Mouse (Mus musculus): ENCODE measurements around the gene Scrn2. TPM values are rescaled to one million over a fixed set of nuclear protein-coding genes. Genes with fewer than 3 reads are reported as not detected.
A peak's percentile ranks its signal among the peaks of the same experiment; 100 is the strongest.

Scrn2 gene
- total RNA-seq (2017) = 22.6 and 35.3 TPM in 2 replicates

DNA sequence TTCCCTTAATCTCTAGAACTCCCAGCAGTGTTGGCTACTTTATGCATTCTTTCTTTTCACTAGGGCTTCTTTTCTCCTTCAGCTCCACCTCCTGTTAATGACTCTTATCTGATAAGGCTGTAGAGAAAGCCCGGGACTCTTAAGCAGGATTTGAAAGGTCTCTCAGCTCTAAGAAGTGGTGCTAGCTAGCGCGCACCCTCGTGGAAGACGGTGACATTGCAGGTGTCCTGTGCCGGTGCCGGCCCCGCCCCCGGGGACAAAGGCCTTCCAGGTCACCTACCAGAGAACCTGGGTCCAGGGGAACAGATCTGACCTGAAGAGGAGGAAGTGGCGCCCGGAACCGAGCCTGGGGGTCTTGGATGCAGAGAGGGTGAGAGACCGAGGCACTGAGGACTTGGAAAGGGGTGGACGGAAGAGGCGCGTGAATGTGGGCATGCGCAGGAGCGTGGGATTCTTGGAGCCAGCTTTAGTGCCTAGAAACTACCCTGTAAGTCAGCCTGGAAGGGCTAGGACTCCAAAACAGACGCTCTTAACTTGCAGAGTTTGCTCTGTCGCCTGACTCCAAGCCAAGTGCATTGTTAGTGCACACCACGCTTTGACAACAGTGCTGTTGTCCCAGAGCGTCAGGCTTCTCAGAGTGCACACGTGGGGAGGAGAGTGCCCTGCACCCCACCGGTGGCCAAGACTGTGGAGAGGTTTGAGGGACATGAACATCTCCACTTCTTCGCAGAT lies at the start of gene Scrn2:
TSS of gene Scrn2 (plus strand) at position 253 of the 732 bp plus-strand sequence.
- peak; percentile 82 to 85 for ATAC-seq (replicated peaks in 1 of 2; ENCODE audit: insufficient read depth in 1 of 2, low FRiP score in 2 of 2, low TSS enrichment in 1 of 2, low read depth in 1 of 2, poor library complexity in 2 of 2, severe bottlenecking in 2 of 2)

DNA sequence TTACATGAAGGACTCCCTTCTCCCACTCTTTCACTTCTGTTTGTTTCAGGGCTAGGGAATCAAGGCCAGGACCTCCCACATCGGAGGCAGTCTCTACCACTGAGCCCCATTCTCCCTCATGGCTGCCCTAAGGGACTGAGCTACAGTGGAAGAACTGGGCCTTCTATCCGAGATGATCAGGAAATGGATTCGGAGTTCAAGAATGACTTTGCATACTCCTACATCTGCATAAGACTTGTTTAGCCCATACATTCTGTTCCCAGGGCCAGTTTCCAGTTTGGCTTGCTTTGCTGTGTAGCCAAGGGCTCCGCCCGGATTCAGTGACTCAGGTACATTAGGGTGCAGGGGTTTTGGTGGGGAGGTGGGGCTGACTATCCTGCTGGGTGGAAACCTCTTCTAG lies 49.7 kb upstream of the Scrn2 start:
- ATAC-seq (replicated peaks in 1 of 2; ENCODE audit: insufficient read depth in 1 of 2, low FRiP score in 2 of 2, low TSS enrichment in 1 of 2, low read depth in 1 of 2, poor library complexity in 2 of 2, severe bottlenecking in 2 of 2) = no peak

DNA sequence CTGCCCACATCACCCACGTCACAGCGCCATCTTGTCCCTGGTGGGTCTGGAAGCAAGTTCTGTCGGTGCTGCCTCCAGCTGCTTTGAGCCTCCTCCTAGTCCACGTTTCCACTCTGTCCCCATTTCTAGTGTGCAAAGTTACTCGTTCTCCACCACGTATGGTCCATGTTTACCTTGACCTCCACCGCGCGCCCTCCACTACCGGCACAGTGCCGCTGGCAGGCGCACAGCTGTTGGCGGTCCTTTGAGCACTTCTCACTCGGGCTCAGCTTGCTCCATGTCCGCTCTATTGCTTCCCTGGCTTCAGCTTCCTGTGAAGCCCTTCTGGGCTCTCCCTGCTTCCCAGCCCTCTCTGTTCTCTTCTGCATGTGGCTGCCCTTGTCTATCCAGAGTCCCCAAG lies 48.3 kb upstream of the Scrn2 start:
- no peak for ATAC-seq (replicated peaks in 1 of 2; ENCODE audit: insufficient read depth in 1 of 2, low FRiP score in 2 of 2, low TSS enrichment in 1 of 2, low read depth in 1 of 2, poor library complexity in 2 of 2, severe bottlenecking in 2 of 2)

DNA sequence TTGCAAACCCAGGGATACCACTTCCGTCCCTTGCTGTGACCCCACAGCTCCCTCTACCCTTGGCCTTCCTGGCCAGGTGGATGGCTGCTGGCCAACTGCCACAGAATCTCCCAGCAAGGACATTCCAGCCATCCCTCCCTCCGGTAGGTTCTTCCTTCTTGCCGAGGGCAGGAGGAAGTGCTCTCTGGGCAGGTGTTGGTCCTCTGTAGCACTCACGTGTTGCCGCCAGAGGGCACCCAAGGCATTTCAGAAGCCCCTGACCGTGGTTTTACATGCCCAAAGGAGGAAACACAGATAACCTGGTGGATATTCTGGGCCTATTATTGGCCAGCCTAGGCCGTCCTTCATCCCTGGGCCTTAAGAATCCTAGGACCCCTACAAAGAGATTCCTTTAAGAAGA lies 47.4 kb upstream of the Scrn2 start:
- ATAC-seq (replicated peaks in 1 of 2; ENCODE audit: insufficient read depth in 1 of 2, low FRiP score in 2 of 2, low TSS enrichment in 1 of 2, low read depth in 1 of 2, poor library complexity in 2 of 2, severe bottlenecking in 2 of 2) = peak; percentile 47 to 54

DNA sequence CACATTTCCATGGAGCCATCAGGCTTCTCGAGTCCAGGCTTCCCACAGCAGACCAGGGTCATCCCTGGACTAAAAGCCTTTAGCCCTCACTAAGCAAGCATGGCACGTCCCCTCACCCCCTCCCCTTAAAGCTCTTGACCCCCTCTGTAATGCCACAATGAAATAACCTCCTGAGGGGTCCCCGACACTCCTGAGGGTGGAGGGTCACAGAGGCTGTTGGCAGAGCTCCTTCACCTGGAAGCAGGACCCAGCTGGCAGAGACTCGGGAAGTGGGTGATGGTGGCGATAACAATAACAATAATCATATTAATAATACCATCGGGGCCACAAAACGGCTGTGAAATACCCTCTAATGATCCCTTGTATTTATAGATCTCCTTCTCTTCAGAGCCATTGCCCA lies 46.9 kb upstream of the Scrn2 start, which contains the start of gene Sp2:
TSS of gene Sp2 (minus strand) at position 101 of the 400 bp plus-strand sequence.
- no peak for ATAC-seq (replicated peaks in 1 of 2; ENCODE audit: insufficient read depth in 1 of 2, low FRiP score in 2 of 2, low TSS enrichment in 1 of 2, low read depth in 1 of 2, poor library complexity in 2 of 2, severe bottlenecking in 2 of 2)

DNA sequence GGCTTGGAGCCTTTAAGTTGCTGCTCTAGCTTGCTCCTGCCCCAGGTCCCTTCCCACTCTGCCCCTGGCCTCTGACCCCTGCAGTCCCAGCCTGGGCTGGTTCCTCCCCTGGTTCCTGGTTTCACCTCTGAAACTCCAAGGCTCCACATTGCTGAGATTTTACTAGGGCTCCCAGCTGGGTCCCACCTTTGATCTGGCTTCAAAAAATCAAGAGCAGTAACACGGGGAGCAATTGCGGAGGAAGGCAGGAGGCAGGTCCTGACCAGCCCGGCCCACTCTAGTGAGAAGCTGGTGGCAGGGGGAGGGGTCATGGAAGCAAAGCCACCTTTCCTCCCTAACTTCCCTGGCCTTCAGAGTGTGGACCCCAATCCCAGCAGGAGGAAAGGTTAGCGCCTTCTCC lies 44.8 kb upstream of the Scrn2 start:
- no peak for ATAC-seq (replicated peaks in 1 of 2; ENCODE audit: insufficient read depth in 1 of 2, low FRiP score in 2 of 2, low TSS enrichment in 1 of 2, low read depth in 1 of 2, poor library complexity in 2 of 2, severe bottlenecking in 2 of 2)

DNA sequence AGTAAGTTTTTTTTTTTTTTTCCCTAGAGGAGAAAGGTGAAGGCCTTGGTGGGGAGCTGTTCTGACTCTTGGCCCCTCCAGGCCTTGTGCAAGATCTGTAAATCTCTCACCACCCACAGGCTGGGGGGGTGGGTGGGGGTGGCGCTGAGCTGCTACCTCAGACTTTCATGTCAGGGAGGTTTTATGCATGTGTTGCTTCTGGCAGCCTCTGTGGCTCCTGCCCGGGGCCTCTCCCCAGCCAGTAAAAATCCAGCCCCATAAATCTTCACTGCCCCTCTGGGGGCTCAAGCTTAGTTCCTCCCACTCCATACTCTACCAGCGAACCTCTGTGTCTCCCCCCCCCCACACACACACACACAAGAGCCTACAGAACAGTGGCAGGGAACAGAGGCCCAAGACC lies 43.3 kb upstream of the Scrn2 start:
- ATAC-seq (replicated peaks in 1 of 2; ENCODE audit: insufficient read depth in 1 of 2, low FRiP score in 2 of 2, low TSS enrichment in 1 of 2, low read depth in 1 of 2, poor library complexity in 2 of 2, severe bottlenecking in 2 of 2) = no peak

DNA sequence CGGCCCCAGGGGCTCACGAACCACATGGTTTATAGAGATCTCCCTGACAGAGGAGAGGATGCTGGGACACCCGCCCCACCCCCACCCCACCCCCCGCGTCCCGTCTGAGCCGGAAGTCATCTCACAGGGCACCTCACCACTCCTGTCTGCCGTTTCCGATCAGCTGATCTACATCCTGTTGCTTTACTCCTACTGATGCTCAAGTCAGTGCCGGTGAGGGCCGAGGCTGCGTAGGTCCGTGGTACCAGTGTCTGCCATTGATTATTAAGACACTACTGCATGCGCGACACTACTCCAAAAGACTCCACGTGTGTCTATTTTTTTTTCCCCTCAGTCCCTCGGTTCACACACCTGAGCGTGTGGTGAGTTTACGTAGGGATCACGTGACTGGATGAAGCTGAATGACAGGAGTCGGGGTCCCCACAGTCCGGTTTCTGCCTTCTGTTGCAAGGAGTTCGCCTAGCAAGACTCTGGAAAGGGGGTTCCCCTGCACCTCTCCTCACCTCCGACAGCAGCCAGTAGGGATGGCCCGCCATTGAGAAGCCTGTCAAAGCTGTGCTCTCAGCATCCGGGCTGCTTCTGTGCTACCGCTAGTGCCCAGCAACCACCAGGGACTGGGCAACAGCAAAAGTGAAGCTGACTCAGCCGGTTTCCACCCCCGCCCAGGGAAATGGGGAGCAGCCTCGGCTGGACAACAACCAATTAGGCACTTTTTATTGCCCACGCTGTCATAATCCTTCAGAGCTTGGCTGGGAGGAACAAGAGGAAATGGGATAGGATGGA lies 41.7 kb upstream of the Scrn2 start:
- ATAC-seq (replicated peaks in 1 of 2; ENCODE audit: insufficient read depth in 1 of 2, low FRiP score in 2 of 2, low TSS enrichment in 1 of 2, low read depth in 1 of 2, poor library complexity in 2 of 2, severe bottlenecking in 2 of 2) = peak; percentile 72

DNA sequence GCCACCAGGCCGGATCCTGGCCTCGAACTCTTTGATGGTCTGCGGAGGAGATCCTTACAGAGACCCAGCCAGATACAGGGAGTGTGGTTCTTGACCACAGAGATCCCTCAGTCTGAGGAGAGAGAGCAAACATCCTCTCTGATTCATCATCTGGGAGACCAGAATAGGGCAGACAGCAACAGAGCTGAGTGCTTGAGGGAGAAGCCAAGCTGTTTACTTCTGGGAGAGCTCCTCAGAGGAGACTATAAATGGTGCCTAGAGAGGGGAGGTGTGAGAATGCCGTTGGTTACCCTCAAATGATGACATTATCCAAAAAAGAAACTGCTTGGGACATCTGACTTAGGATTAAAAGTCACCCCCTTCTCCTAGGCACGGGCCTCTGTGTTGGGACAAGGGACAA lies 38.2 kb upstream of the Scrn2 start:
- ATAC-seq (replicated peaks in 1 of 2; ENCODE audit: insufficient read depth in 1 of 2, low FRiP score in 2 of 2, low TSS enrichment in 1 of 2, low read depth in 1 of 2, poor library complexity in 2 of 2, severe bottlenecking in 2 of 2) = no peak

DNA sequence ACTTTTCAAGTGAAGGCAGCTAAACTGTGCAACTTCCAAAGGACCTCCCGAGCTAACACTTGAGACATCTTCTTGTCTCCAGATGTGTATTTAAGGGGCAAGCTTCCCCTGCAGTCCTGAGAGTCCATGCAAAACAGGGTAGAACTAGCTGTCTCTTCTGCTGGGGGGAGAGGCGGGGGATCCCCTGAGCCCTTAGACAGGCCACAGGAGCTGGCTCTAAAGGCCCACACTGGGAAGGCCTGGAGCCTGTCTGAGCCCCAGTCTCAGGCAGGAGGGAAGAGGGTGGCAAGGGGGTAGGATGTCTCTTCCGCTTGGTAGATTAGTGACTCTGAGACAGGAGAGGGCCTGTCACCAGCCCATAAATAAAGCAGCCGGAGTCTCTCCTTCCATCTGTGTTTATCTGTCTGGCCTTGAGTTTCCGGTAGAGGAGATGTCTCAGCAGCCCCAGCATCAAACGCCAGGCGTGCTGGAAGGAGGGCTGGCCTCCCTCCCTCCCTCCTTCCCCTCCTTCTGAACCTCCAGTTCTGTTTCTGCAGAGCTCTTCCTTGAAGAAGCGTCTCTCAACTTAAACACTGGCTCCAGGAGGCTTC lies 36.9 kb upstream of the Scrn2 start:
- peak in 1 of 2 experiments; percentile 13; a peak in 1 of 4 replicates for ATAC-seq (replicated peaks in 1 of 2; ENCODE audit: insufficient read depth in 1 of 2, low FRiP score in 2 of 2, low TSS enrichment in 1 of 2, low read depth in 1 of 2, poor library complexity in 2 of 2, severe bottlenecking in 2 of 2)

DNA sequence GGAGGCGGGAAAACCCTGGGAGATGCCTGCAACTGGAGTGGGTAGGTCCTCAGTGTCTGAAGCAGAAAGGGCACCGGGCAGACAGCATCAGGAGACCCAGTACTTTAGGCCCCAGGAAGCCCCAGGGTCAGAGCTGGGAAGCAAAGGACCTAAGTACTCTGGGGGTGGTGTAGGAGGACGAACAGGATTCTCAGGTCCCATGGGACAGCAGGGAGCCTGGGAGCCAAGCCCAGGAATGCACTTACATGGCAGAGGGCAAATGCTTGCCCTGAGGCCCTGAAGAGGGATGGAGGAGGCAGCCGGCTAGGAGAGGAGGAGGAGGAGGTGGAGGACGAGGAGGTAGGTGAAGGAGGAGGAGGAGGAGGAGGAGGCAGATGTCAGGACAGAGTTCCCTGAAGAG lies 34.7 kb upstream of the Scrn2 start:
- no peak for ATAC-seq (replicated peaks in 1 of 2; ENCODE audit: insufficient read depth in 1 of 2, low FRiP score in 2 of 2, low TSS enrichment in 1 of 2, low read depth in 1 of 2, poor library complexity in 2 of 2, severe bottlenecking in 2 of 2)

DNA sequence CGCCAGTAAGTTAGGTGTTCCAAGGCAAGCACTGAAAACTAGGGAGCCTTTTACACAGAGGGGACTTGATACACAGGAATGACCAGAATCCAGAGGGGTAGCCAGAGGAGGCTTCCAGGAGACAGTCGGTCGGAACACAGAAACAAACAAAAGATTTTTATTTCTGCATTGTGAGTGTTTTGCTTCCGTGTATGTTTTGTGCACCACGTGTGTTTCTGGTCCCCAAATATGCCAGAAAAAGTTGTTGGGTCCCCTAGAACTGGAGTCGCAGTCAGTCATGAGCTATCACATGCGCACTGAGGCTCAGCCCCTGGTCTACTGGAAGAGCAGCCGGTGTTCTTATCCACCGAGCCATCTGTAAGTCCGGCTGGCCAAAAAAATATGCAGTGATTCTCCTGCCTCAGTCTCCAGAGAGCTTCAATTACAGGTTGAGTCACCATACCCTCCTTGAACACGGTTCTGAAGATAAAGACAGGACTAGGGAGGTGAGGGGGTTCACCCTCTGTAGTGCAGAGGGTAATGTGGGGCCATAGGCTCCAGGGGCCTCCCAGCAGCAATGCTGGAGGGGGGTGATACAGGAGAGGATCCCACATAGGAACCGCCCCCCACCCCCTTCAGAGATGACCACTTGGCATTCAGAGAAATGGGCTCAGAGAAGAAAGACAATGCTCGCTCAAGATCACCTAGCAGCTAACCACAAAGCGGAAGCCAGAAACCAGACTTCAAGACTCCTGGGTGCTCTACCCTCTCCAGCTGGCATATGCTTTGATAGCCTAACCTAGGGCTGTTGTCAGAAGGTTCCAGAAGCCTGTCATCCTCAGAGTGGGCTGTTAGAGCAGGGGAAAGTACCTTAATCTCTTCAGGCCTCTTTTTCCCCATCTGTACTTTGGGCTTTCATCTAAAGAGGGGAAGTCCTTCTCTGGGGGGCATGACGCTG lies 33.6 kb upstream of the Scrn2 start:
- no peak for ATAC-seq (replicated peaks in 1 of 2; ENCODE audit: insufficient read depth in 1 of 2, low FRiP score in 2 of 2, low TSS enrichment in 1 of 2, low read depth in 1 of 2, poor library complexity in 2 of 2, severe bottlenecking in 2 of 2)

DNA sequence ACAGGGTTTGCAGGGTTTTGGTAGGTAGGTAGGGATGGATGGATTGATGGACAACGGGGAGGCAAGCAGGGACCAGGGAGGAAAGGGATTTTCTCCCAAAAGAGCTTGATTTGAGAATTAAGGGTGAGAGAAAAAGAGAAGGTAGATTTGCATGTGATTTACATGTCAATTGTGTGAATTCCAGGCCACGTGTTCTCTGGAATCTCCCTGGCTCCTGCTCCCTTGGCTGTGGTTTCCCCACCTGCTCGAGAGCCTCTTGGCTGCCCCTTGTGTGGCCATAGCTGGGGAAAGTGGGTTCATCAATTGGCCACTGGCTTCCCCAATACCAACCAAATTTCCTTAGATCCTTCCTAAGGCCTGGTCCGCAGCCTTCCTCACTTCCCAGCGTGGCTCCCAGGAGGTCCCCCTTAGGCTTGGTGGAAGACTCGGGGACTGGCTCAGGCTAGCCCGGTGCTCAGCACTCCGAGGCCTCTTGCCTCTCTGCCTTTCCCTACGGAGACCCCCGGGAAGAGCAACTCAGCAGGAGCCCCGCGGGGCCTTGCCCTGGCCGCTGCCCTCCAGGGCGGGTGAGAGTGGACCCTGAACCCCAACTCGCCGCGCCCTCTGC lies 32.9 kb upstream of the Scrn2 start:
- no peak for ATAC-seq (replicated peaks in 1 of 2; ENCODE audit: insufficient read depth in 1 of 2, low FRiP score in 2 of 2, low TSS enrichment in 1 of 2, low read depth in 1 of 2, poor library complexity in 2 of 2, severe bottlenecking in 2 of 2)

DNA sequence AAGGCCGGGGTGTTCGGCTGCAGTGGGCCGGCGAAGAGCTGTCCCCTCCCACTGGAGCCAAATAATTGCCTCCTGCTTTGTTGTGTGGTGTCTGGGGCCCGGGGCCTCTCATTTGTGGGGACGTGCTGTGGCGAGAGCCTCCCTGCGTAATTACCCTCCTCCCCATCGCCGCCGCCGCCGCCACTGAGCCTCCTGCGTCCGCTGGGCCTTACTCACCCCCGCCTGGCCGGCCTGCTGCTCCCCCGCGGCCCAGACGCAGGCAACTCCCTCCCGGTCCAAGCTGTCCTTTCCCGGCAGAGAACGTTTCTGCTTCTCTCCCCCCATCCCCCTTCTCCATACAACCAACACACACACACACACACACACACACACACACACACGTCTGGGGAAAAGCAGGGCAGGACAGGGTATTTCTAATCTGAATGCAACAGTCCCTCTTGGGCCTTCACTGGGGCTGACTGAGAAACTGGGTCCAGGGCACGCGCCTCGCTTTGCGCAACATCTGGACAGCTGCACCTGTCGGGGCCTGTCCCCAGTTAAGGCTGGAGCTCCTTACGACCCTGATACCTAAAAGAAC lies 32.3 kb upstream of the Scrn2 start:
- no peak for ATAC-seq (replicated peaks in 1 of 2; ENCODE audit: insufficient read depth in 1 of 2, low FRiP score in 2 of 2, low TSS enrichment in 1 of 2, low read depth in 1 of 2, poor library complexity in 2 of 2, severe bottlenecking in 2 of 2)

DNA sequence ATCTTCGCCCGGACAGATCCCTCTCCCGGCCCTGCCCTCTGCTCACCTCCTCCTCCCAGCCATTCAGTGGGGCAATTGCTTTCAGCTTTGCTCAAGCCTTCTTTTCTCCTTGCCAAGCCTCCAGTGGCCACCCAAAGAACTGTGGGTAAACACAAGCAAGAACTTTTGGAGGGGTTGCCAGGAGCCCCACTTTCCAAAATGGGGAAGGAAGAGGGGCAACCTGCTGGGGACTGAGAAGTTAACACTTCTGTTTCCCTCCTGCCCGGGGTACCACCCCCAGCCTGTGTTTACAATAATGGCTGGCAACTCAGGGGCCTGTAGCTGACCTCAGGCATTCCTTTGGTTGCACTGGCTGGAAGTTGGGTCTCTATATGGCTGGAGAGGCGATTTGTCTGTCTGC lies 26.6 kb upstream of the Scrn2 start:
- peak; percentile 37 to 44; a peak in 2 of 4 replicates for ATAC-seq (replicated peaks in 1 of 2; ENCODE audit: insufficient read depth in 1 of 2, low FRiP score in 2 of 2, low TSS enrichment in 1 of 2, low read depth in 1 of 2, poor library complexity in 2 of 2, severe bottlenecking in 2 of 2)

DNA sequence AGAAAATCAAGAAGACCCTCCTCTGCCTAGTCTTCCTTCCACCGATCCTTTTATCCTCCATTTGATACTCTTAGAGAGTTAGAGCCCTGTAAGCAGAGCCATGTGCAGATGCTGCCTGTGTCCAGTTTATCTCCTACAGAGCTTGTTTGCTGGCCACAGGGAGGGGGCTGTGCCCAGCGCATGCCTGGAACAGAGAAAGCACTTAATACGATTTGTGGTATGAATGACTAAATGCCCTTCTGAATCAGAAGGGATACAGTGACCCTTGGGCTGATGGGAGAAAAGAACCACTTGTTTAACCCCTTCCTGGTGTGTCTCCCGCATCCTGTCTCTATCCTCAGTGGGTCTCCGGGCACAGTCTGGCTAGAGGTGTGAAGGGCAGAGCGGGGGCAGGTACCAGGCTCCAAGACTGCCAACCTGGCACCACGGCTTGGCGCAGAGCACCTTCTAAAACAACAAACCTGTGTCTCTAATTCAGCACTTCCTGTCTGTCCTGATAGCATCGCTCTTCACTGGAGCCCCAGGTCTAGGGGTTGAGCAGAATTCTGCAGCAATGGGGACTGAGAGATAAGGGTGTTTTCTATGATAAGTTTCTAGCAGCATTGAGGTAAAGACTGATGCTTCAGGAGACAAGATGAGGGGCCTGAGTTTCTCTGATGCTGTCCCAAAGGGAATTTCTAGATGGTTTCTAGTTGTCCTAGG lies 22.5 kb upstream of the Scrn2 start:
- no peak for ATAC-seq (replicated peaks in 1 of 2; ENCODE audit: insufficient read depth in 1 of 2, low FRiP score in 2 of 2, low TSS enrichment in 1 of 2, low read depth in 1 of 2, poor library complexity in 2 of 2, severe bottlenecking in 2 of 2)
